Mouse (Mus musculus) ES-E14 (cell line): Measurements from ENCODE around the gene Shld2.

Experiments
- CHD2 ChIP-seq: IDR thresholded peaks from 2 replicates; pipeline ENCODE4 v1.6.1; 2014; ENCODE audit warnings: mild to moderate bottlenecking, low read depth, low read length, inconsistent platforms
- HCFC1 ChIP-seq: IDR thresholded peaks from 2 replicates; pipeline ENCODE4 v1.6.1; 2012; ENCODE audit warnings: low read length, inconsistent platforms, borderline replicate concordance; ENCODE audit not compliant: insufficient read depth
- MAFK ChIP-seq: IDR thresholded peaks from 2 replicates; pipeline ENCODE4 v1.6.1; 2014; ENCODE audit warnings: mild to moderate bottlenecking, low read depth, low read length, inconsistent platforms; ENCODE audit not compliant: insufficient read depth
- ZC3H11A ChIP-seq: IDR thresholded peaks from 2 replicates; pipeline ENCODE4 v1.6.1; 2012; ENCODE audit warnings: low read depth, mild to moderate bottlenecking, inconsistent platforms, low read length, borderline replicate concordance
- ZNF384 ChIP-seq: IDR thresholded peaks from 2 replicates; pipeline ENCODE4 v1.6.1; 2012; ENCODE audit warnings: low read depth, low read length, inconsistent platforms

DNA sequence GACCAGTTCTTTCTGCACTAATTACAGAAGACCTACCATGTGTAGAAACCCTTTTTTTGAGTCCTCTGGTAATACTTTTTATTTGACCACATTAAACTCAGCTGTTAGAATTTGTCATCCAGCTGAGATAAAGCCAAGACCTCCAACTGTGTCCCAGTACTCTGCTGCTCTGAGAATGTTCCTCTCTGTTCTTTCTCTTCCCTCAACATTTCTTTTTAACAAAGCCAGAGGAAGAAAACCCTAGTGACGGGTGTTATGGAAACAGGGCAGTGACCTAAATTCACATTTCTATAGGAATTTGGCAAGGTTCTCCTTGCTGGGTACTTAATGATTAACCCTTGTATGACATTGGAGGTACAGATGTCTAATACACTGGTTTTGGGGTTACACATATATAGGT lies 29.2 kb upstream of the Shld2 start:
- TF ChIP-seq CHD2 = no peak
- TF ChIP-seq ZNF384 = no peak
- no peak for TF ChIP-seq ZC3H11A
- no peak for TF ChIP-seq HCFC1
- no peak for TF ChIP-seq MAFK
